Mouse (Mus musculus) Muller cell, postnatal 12 days (primary cell): ENCODE measurements around the gene Cct3.
"Not testable (repeated sequence)": the region's sequence is repeated elsewhere in the genome, so short reads cannot be mapped to it uniquely, and the experiment has no call there.

ENCODE experiments used
- DNase-seq: peaks from one replicate; pipeline ENCODE4 v3.0.0-alpha.2; 2015; ENCODE audit errors: inconsistent ontology term

Cct3 gene

DNA sequence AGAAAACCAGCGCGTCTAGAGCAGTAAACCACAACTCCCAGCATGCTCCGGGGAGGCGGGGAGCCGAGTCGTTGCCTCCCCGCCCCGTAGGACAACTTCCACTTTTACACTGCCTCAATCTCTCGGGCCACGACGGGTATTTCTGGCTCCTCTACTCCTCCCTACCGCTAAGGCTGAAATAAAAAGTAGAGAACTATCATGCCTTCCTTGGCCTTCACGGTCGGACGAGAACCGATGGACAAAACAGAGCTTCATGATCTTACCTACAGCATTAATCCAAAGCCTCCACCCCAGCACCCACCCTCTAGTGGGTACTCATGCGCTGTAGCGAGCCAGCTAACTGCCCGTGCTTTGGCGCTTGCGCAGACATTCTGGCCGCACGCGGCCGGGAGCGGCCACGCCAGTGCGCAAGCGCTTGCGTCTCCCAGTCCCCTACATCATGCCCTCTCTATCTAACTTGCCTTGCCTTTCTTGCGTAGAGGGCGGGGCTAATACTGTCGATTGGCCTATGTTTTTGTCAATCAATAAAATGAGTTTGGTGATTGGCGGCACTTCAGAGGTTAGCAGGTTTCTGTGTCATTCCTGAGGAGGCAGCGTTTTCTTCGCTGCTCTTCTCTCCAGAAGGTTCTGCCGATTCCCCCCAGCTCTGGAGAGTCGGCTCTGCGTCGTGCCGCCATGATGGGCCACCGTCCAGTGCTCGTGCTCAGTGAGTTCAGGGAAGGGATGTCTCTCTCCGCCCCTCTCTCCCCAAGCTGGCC is at the start of gene Cct3, which contains the start of gene Tsacc:
Gene Cct3, plus strand, starts transcription at position 556 of the 758 bp plus-strand sequence.
Gene Tsacc, minus strand, starts transcription at position 439 of the 758 bp plus-strand sequence.
- peak; percentile 97 for DNase-seq

DNA sequence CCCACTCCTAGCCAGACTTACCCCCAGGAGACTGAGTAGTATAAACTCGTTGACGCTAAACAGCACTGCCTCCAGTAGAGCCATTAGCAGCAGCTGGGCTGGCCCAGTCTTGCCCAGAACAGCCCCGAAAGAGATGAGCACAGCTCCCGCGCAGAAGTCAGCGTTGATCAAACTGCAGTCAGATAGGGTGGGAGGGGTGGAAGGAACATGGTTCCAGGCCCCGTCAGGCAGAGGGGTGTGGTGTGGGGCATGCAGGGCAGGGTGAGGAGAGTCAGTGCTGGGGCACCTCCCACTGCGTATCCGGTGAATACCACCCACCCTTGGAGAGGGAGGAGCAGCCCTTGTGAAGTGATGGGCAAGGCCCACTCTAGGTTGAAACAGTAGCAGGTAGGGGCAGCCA is 49.2 kb upstream of the Cct3 start:
- DNase-seq = no peak

DNA sequence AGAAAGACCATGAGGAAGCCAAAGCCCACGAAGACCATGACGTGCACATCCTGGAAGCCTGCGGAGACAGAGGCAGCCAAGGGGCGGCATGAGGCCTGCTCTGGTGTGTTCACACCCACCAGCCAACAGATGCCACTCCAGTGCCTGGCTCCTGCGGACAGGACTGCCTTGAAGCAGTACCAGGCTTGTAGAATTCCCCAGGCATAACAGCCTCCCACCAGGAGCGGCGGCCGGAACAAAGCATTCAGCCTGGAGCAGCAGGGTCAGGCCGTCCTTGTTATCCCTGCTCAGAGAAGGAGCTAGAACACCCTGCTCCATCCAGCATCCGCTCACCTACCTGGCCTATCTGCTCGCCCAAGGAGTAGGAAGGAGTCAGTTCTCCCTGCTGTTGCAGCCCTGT is 48.5 kb upstream of the Cct3 start:
- DNase-seq = no peak

DNA sequence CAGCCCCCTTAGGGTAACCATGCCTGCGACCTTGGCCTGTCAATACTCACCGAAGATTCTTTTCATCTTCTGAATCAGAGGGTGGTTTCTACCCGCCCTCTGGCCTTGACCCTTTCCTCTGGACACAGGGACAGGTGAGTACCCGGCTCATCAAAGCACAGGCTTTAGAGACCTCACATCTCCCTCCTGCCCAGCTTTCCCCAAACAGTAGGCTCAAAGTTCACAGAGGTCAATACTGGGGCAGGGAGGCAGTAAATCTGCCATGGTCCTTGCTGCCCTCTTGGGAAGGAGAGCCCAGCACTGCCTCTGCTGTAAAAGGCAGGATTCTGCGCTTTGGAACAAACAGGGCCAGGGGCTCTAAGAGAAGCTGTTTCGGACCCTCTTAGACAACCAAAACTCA is 44.2 kb upstream of the Cct3 start:
- no peak for DNase-seq

DNA sequence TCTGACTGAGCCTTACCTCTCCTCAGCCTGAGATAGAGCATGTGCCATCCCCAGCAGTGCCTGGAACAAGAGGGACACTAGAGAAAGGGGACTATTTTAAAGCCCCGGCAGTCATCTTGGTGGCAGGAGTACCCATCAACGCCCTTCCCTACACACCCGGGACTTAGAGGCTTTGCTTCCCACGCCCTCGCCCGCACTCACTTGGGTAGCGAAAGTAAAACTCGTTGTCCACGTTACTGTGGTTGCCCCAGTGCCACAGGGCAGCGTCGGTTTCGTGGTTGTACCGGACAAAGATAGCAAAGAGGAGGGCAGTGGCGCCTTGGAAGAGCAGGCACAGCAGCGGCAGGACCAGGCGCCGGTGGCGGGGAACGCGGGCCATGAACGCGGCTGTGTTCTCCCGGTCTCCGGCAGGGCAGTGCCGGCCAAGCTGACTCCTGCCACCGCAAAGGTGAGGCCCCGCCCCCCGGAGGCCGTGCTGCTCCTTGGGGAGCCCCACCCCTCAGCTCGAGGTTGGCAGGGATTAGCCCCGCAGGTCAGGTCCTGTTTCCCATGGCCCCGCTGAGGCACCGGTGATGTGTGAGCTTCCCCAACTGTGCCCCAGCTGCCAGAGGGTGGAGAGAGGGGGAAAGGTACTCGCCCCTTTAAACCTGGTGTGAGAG is 42.5 kb upstream of the Cct3 start, which contains the start of gene Rhbg:
Gene Rhbg, minus strand, starts transcription at position 442 of the 659 bp plus-strand sequence.
- DNase-seq = peak; percentile 73

DNA sequence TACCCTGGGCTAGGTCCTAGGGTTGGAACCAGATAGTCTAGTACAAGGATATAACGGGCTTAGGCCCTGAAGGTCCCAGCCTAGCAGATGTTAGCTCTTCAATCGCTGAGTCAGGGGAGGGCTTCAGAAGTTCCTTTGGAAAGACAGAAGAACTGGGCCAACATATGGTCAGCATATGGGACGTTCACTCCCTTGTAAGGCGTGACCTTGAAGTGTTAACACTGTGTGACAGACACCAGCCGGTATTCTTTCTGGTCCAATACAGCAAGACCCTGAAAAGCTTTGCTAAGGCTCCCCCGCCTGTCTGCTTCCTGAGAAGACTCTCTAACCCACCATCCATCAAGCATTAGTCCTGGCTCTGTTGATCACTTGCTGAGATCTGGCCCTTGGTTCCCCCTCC is 41.0 kb upstream of the Cct3 start:
- DNase-seq = no peak

DNA sequence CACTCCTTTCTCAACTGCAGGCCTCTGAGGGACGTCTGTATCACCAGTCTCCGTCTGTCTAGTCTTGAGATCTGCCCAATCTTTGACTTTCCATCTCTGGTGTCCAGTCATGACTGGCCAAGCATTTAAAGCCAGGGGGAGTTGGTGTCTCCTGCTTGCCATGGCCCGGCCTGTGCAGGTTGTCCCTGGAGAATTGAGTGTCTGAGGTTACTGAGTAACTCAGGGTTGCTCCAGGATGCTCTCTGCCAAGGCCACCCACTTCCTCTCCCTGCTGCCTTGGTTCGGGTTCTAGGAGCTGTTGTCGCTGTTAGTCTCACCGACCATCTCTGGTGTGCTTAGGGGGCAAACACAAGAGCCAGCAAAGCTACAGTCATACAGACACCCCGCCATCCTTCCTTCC is 40.5 kb upstream of the Cct3 start:
- DNase-seq = no peak

DNA sequence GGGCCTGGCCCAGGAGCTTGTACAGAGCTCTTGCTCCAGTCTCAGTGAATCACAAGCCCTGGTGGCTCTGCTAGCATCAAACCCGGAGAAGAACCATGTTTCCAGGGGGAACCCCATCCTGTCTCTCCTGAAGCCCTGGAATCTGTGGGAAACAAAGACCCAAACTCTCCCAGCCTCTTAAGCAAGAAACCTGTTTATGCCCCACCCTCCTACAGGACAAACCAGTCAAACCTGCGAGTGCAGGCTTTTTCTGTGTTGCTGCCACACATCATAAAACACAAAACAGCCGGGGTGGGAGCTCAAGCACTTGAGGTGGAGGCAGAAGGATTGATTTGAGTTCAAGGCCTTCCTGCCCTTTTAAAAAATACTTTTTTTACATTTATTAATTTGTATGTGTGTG is 34.6 kb upstream of the Cct3 start:
- DNase-seq = no peak

DNA sequence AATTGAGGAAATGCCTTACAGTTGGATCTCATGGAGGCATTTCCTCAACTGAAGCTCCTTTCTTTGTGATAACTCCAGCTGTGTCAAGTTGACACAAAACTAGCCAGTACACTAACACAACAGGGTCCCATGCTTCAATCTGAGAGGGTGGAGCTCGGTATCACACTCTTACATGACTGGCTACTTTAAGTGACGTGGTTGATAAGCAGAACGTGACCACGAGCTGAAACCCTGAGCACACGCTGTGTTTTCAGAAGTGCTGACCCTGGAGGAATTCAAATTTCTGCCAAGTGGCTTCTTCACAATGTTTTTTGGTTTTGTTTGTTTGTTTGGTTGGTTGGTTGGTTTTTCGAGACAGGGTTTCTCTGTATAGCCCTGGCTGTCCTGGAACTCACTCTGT is 28.9 kb upstream of the Cct3 start:
- DNase-seq = not testable (repeated sequence)

DNA sequence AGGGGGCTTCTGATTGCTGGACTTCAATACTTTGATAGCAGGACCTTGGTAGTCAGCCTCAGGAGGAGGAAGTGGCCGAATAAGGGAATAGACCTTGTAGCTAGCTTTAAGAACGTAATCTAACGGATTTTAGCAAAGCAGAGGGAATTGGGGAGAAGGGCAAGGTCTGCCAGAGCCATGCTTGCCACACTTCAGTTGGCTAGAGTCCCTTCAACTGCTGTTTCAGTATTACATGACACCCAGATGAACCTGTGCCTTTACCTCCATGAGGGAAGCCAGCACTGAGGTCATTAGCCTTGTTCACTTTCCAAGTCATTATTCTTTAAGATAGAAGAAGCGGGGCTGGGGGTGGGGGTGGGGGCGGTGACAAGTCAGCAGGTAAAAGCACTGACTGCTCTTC is 27.9 kb upstream of the Cct3 start:
- no peak for DNase-seq

DNA sequence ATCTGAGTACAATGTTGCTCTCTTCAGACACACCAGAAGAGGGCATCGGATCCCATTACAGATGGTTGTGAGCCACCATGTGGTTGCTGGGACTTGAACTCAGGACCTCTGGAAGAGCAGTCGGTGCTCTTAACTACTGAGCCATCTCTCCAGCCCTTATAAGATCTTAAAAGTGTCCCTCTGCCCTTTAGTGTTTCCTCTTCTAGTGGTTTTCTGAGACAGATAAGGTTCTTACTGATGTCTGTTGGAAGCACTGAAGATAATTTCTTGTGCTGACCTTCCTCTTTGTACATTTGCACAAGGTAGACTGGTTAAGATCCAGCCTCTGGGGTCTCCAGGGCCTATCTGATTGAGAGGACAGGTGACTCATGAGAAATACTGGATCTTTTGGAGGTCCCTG is 25.6 kb upstream of the Cct3 start:
- not testable (repeated sequence) for DNase-seq

DNA sequence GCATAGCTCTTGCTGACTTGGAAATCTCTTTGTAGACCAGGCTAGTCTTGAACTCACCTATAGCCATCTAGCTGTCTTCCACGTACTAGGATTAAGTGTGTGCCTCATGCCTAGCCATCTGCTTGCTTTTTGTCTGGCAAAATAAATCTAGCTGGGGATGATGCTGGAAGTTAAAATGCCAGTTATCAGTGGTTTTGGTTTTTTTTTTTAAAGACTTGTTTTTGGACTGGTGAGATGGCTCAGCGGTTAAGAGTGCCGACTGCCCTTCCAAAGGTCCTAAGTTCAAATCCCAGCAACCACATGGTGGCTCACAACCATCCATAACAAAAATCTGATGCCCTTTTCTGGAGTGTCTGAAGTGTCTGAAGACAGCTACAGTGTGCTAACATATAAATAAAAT is 25.1 kb upstream of the Cct3 start:
- DNase-seq = no peak

DNA sequence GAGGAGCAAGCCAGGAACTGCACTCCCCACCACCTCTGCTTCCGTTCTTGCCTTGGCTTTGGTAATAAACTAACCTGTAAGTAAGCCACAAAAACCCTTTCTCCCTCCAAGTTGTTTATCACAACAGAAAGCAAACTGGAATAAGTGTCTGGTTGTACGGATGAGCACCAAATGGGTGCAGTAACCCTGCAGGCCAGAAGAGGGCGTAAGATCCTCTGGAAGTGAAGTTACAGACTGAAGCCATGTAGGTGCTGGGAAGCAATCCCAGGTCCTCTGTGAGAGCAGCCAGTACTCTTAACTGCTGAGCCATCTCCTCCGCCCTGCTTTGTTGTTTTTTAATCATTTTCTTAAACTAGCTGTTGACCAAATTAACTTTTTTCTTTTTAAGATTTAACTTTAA is 22.9 kb upstream of the Cct3 start:
- no peak for DNase-seq

DNA sequence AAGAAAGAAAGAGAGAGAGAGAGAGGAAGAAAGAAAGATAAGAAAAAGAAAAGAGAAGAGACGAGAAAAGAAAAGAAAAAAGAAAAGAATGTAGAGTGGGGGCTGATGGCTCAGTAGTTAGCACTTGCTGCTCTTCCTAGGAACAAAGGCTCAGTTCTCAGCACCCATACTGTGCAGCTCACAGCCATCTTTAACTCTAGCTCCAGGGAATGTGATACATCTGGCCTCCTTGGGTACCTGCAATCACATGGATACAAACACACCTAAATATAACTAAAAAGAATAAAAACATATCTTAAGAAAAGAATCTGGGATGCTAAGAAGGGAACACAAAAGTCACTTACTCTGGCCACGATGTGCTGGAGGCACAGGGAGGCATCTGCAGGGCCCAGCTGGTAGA is 20.8 kb upstream of the Cct3 start:
- no peak for DNase-seq

DNA sequence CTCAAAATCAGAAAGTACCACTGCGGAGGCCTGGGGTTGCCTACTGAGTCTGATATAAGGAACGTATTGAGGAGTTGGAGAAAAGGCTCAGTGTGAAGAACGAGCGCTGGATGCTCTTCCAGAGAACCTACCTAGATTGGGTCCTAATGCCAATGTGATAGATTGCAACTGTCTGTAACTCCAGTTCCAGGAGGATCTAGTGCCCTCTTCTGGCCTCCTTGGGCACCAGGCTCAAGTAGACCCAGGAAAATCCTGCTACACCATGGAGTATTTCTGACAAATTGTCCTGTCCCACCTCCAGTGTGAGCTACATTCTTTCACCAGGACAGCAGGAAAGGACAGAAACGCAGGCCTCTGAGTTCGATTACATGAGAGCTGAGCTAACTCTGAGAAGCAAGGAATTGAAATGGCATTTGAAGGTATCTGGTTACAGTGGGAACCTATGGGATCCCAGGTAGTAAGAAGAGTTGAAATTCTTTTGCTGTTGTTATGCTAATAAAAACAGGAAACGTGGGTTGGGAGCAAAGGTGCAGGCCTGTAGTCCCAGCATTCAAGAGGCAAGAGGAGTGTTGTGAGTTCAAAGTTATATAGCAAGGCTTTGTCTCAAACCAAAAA is 20.3 kb upstream of the Cct3 start:
- DNase-seq = peak; percentile 8

DNA sequence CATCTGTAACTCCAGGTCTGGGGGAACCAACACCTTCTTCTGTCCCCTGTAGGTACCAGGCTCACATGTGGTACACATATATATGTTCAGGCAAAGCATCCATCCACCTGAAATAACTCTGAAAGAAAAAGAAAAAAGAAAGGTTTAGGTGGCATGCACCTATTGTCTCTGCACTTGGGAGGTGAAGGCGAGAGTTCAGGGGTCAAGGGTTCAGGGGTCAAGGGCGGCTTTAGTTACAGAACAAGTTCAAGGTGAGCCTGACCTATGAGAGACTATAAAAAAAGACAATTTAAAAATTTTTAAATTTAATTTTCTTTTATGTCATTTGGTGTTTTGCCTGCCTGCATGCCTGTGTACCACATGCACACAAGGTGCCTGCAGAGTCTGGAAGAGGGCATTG is 16.9 kb upstream of the Cct3 start:
- DNase-seq = no peak

DNA sequence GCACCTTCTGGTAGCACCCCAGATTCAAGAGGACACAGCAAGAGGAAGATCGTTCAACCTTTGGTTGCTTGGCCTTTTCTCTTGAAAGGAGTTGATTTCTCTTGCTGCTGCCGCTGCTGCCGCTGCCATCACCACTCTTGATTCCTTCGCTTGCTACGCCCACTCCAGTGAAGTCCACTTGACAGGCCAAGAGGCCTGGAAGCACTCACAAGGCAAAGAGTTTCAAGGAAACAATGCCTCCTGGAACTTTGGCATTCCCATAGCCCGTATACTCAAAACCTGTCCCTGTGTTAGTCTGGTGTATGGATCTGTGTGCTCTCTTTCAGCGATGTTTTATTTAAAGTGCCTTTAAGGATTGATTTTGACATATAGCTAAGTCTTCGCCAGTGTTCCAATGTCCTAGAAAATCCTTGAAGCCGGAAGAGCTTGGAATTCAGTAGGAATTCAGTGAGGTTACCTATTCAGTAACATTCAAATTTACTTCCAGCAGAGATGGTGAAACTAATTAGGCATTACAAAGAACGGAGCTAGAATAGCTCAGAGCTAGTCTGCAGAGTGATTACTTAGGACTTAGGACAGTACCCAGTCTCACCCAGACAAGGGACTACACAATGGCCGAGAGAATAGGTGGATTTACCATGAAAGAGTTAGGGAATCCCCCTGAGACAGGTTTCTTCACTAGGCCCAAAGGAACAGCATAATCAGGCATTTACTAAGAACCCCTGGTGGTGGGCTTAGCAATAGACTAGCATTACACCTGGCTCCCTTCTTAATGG is 15.6 kb upstream of the Cct3 start:
- DNase-seq = not testable (repeated sequence)

DNA sequence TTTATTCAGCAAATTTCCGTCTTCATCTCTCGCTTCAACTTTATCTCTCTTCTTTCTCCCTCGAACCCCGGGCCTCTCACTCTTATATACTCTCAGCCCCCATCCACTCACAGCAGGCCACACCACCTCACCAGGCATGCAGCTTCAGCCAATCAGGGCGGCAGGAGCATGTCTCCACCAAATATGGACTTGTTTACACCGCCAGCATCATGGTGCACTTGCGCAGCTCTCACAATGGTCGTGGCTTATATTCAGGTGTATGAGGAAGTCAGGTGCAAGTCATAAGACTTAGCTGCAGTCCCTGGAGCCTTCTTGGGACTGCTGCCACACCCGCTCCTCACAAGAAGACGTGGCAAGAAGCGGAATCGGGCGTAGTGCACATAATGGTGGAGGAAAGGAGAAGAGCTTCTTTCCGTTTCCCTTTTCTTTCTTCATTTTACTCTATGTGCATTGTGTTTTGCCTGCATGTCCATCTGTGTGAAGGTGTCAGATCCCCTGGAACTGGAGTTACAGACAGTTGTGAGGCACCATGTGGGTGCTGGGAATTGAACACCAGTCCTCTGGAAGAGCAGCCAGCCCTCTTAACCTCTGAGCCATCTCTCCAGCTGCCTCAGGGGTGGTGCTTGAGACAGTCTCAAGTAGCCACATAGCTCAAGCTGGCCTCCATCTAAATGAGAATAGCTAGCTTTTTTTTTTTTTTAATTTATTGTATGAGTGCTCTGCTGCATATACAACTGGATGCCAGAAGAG is 11.9 kb upstream of the Cct3 start:
- DNase-seq = not testable (repeated sequence)

DNA sequence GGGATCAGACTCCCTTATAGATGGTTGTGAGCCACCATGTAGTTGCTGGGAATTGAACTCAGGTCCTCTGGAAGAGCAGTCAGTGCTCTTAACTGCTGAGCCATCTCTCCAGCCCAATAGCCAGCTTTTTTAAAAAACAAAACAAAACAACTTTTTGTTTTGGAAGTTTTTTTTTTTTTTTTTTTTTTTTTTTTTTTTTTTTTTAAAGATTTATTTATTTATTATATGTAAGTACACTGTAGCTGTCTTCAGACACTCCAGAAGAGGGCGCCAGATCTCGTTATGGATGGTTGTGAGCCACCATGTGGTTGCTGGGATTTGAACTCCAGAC is 11.4 kb upstream of the Cct3 start:
- not testable (repeated sequence) for DNase-seq

DNA sequence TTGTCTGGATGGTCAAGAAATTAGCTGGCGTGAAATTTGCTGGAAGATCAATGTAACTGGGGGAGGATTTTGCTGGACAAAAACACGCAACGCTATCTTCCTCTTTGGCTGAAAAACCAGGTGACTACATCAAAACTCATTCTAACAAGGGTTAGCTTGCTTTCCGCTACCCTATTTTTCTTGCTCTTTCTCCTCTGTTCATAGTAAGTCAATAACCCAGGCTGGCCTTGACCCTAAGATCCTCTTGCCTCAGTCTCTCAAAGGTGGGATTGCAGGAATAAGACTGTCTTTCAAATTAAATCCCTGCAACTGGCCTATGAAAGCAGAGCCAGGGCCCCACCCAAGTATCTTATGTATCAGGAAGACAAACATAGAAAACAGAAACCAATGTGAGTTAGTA is 9.8 kb upstream of the Cct3 start, which contains the start of gene Gm38392:
Gene Gm38392, minus strand, starts transcription at position 101 of the 400 bp plus-strand sequence.
- DNase-seq = no peak

DNA sequence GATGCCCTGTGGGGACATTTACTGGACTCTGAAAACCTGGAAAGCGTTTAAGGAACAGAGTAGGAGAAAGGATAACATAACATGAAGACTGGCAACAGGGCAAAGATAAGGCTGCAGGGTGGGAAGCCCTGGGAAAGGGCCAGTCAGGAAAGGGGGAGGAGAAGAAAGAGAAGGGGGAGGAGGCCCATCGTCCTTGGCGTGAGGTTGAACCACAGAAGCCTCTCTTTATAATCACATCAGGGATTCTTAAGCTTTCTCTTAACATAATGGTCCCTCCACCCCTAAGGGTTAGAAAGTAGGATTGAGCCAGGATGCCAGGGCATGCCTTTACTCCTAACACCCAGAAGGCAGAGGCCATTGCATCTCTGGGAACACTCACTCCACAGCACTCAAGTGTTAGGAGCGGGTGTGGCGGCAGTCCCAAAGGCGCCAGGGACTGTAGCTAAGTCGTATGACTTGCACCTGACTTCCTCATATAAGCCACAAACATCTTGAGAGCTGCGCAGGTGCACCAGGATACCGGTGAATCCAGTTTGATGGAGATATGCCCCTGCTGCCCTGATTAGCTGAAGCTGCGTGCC is 8.7 kb upstream of the Cct3 start:
- not testable (repeated sequence) for DNase-seq
